Comparison of ENCODE assay signal across 16 mouse cellular contexts in genomic region chr2:172506121-172506520, GRCm38 (mm10). TPM values are rescaled to one million over a fixed set of nuclear protein-coding genes. Genes with fewer than 3 reads are reported as not detected.
"Had no signal": no experiment of that assay in that cellular context is flagged by ENCODE, and none has a peak within 500 bp of the region (broad histone marks: within the 10 kb centered on the region; RNA-seq: fewer than 3 reads in every experiment).

No protein-coding gene starts in this region.

- H3K27ac ChIP-seq: hindbrain, postnatal 0 days; left cerebral cortex, adult 2 months; limb, embryonic 10.5 days; liver, embryonic 15.5 days; midbrain, embryonic 13.5 days had no signal

- H3K27me3 ChIP-seq: liver, embryonic 15.5 days; midbrain, embryonic 13.5 days had no signal

- H3K4me2 ChIP-seq: liver, embryonic 11.5 days; liver, embryonic 15.5 days; lung, embryonic 14.5 days; midbrain, embryonic 13.5 days had no signal

- ATAC-seq: hindbrain, postnatal 0 days; midbrain, embryonic 13.5 days had no signal

- H3K9me3 ChIP-seq: limb, embryonic 10.5 days; liver, embryonic 15.5 days; midbrain, embryonic 13.5 days had no signal

- H3K4me1 ChIP-seq: midbrain, embryonic 13.5 days had no signal

- H3K9ac ChIP-seq: liver, embryonic 15.5 days; lung, embryonic 14.5 days; midbrain, embryonic 13.5 days had no signal

- H3K36me3 ChIP-seq: limb, embryonic 10.5 days; liver, embryonic 15.5 days; midbrain, embryonic 13.5 days had no signal

- DNase-seq: lung, embryonic 14.5 days; lung, postnatal 36 days; right cerebral cortex, postnatal 14 days; thymus, adult 18-20 months; thymus, postnatal 14 days had no signal

- H3K4me3 ChIP-seq: left cerebral cortex, adult 2 months; limb, embryonic 10.5 days; liver, embryonic 15.5 days; midbrain, embryonic 13.5 days had no signal

RNA-seq across cellular contexts. Expression of gene Fam209, which starts 33.8 kb away (rescaled TPM):
- polyA plus RNA-seq: intestine, embryonic 14.5 days; liver, embryonic 15.5 days; neural tube, embryonic 14.5 days; small intestine, adult 2 months; stomach, embryonic 16.5 days had no signal

RNA-seq across cellular contexts. Expression of gene Tfap2c, which starts 43.3 kb away (rescaled TPM):
- polyA plus RNA-seq: liver, embryonic 15.5 days; midbrain, postnatal 0 days; small intestine, adult 2 months had no signal

RNA-seq across cellular contexts. Expression of gene Gcnt7, which starts 47.7 kb away (rescaled TPM):
- polyA plus RNA-seq: small intestine, adult 2 months had no signal
